Mouse (Mus musculus) embryonic stem cell, embryonic (primary cell): Measurements from ENCODE around the gene Tmem179.

ENCODE experiments used
- CTCF ChIA-PET, 4 experiments: fragments of 300-600 bp in 2 of 4; fragments of 350-600 bp in 2 of 4; sonication (Branson Sonifier 250); formaldehyde crosslinking; loops; one replicate each; lab custom pipeline; 2022; ENCODE audit warnings: inconsistent platforms in 2 of 4; lab: Charles Lee
- POLR2A ChIA-PET, 4 experiments: fragments of 300-600 bp in 2 of 4; fragments of 350-600 bp in 2 of 4; sonication (Branson Sonifier 250); formaldehyde crosslinking; loops; one replicate each; lab custom pipeline; 2022; ENCODE audit warnings: antibody characterized with exemption in 4 of 4, inconsistent platforms in 1 of 4; lab: Charles Lee

The Tmem179 gene

DNA sequence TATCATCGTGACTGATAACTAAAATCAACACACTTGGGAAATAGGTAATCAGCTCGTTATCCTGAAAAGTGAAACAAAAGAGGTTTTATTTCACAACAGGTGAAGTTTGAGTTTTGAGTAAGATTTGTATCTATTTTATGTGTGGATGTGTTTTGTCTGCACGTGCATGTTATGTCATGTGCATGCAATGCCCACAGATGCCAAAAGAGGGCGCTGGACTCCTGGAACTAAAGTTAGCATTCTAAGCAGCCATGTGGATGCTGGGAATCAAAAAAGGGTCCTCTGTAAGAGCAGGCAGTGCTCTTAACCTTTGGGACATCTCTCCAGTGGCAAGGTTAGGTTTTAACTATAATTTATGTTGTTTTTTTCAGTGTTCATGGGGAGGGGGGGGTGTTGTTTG lies 53.3 kb downstream of the Tmem179 start:
- ChIA-PET POLR2A (no interaction called here), CTCF (interaction anchor here (0.6 to 1.5 kb wide), 4 partner anchors 10 to 385 kb away, joined by 3 to 7 read pairs (median 5); no protein-coding TSS in a partner anchor)

DNA sequence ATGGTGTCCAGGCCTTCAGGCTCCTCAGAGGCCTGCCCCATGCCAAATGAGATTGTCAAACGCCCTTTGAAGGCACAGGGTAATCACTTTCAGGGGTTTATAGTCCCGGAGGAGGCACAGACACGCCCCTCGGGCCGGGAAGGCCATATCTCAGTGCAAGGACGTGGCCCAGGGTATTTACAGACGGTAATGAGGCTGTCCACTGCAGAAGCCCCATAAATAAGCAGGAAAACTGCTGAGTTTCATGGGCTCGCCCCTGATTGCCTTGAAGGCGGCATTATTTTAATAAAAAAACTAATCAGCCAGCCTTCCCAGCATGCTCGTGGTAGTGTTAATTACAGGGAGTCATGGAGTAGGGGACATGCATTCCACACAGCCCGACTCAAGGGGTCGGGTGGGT lies 54.1 kb downstream of the Tmem179 start:
- POLR2A ChIA-PET, result no interaction called here
- CTCF ChIA-PET, result interaction anchor here in 2 of 4 experiments (1.3 to 1.5 kb wide), 2 partner anchors 11 to 12 kb away, joined by 5 read pairs; no protein-coding TSS in a partner anchor

DNA sequence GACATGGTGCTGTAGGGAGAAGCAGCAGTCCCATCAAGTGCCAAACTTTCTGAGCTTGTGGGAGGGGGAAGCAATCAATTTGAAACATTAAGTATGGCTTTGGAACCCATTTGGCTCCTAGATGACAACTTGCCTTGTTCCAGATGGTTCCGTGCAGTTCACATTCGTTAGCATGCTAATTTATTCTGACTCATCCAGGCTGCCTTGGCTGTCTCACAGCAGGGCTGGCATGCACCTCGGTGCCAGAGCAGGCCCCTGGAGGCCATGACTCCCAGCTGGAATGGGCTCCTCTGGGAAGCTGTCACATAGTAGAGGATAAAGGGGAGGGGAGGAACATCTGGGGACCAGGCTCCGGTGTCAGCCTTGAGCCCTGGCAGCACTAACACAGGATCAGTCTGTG lies 58.7 kb downstream of the Tmem179 start:
- ChIA-PET CTCF (no interaction called here), POLR2A (no interaction called here)

DNA sequence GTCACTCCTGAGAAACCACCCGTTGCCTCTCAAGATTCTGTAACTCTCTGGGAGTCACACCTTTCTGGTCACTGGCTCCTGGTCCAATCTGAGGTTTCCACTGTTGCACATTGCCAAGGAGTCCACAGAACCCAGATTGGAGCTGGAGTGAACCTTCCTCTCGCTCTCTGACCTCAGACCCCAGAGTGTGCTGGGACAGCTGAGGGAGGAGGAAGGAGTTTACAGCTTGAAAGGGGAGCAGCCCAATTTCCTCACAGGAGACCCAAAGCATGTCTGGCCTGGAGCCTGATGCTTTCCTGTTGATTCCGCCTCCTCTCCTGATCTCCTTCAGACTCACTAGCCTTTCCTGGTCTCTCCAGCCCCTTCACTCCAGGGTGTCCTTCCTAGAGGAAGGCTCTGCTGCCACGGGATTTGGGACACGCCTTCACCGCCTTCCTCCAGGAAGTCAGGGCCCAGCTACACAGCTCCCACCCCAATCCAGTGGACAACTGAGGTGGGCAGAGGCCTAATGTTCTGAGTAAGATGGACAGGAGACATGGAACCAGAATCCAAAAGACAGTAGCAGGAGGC lies 60.3 kb downstream of the Tmem179 start:
- POLR2A ChIA-PET, result interaction anchor here in 1 of 4 experiments (1.7 kb wide), 1 partner anchor 310 kb away, joined by 3 read pairs; the partner anchor contains the start of gene Kif26a
- CTCF ChIA-PET, result no interaction called here

DNA sequence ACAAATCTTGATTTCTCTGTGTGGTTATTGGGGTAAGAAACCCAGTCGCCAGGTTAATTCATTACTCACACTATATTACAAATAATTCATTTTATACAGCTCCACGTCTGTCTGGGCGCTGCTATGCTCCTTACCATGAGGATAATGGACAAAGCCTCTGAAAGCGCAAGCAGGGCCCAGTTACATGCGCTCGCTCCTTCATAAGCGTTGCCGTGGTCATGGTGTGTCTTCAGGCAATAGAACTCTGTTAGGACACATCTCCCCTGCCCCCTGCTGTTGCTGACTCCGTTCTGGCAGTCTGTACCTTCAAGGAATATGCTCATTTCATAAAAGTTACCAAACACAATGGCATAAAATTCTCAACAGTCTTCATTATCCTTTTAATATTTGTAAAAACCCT lies 64.7 kb downstream of the Tmem179 start:
- POLR2A ChIA-PET, result interaction anchor here in 1 of 4 experiments (1.3 kb wide), 1 partner anchor 369 kb away, joined by 3 read pairs; no protein-coding TSS in a partner anchor

DNA sequence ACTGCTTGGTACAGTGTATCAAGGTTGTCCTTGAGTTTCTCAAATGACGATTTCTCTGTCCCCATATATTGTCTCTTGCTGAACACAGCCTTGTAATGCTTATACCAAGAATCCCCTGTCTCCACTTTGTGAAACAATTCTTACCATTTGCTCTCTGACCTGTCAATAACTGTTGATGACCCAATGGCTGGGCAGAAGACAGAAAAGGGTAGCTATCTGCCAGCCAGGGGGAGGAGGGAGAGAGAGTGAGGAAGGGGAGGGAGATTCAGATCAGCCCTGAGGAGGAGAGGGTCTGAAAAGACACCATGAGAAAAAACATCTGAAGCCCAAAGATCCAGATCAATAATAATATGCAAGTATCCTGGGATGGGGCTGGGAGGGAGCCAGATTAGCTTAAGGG lies 65.2 kb downstream of the Tmem179 start:
- ChIA-PET POLR2A (interaction anchor here in 1 of 4 experiments (1.3 to 1.4 kb wide), 2 partner anchors 306 to 370 kb away, joined by 3 to 4 read pairs; no protein-coding TSS in a partner anchor), CTCF (interaction anchor here (0.6 to 3.8 kb wide), 16 partner anchors 11 to 337 kb away, joined by 3 to 24 read pairs (median 4); partner anchors contain the start of gene Kif26a (in 4 of the 4))

More for the DNA sequence above, 64.7 kb downstream of the Tmem179 start:
- CTCF ChIA-PET, result interaction anchor here (0.8 to 3.8 kb wide), 11 partner anchors 14 to 307 kb away, joined by 3 to 24 read pairs (median 4); partner anchors contain the start of gene Kif26a (in 4 of the 4)

DNA sequence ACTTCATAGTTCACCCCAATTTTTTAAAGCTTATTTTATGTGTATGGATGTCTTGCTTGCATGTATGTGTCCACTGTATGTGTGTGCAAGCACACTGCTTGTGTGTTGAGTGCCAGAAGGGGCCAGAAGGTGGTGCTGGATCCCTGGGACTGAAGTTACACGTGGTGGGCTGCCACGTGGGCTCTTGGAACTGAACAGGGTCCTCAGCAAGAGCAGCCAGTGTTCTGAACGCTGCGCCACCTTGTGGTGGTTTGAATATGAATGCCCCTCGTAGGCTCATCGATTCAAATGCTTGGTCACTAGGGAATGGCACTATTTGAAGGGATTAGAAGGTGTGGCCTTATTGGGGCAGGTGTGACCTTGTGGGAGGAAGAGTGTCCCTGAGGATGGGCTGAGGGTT lies 65.7 kb downstream of the Tmem179 start:
- ChIA-PET CTCF (interaction anchor here (0.5 to 3.8 kb wide), 21 partner anchors 12 to 780 kb away, joined by 3 to 24 read pairs (median 4); partner anchors contain the start of gene Kif26a (in 4 of the 4)), POLR2A (interaction anchor here in 2 of 4 experiments (0.5 to 1.4 kb wide), 3 partner anchors 218 to 370 kb away, joined by 3 to 4 read pairs (median 3); no protein-coding TSS in a partner anchor)
